Mouse (Mus musculus) megakaryocyte, embryonic 14.5 days (primary cell): ENCODE measurements at regions not wholly inside any gene's neighbourhood (a gene's known extent, or its start where the extent isn't known, plus 50 kb on each side); places are given as distances from the start of the nearest gene placed in this dataset.

ENCODE experiments used
- FLI1 ChIP-seq: IDR thresholded peaks from 2 replicates; pipeline ENCODE4 v1.6.1; 2012; ENCODE audit warnings: low read length, inconsistent platforms, mixed read lengths
- GATA1 ChIP-seq: IDR thresholded peaks from 3 replicates; pipeline ENCODE4 v1.6.1; 2012; ENCODE audit warnings: mixed read lengths, low read length, inconsistent platforms, borderline replicate concordance

- TF ChIP-seq GATA1 (no peak), FLI1 (no peak)
Observed at GRCm38 (mm10) chr6:31933364-31933763, 116.7 kb upstream of the 1700012A03Rik start.
